Mouse (Mus musculus) liver, embryonic 14.5 days (tissue): ENCODE results near the gene BC107364. TPM values are rescaled to one million over a fixed set of nuclear protein-coding genes. Genes with fewer than 3 reads are reported as not detected.
"Not testable (repeated sequence)": the region's sequence is repeated elsewhere in the genome, so short reads cannot be mapped to it uniquely, and the experiment has no call there.

Source experiments
- ATAC-seq: fragments of 200-750 bp; cut with Nextera tagmentation; 2 replicates; pipeline ENCODE4 v1.8.0; 2017; ENCODE audit warnings: moderate number of reproducible peaks, mild to moderate bottlenecking, moderate library complexity; ENCODE audit not compliant: insufficient read depth
- DNase-seq, 3 experiments: peaks; one replicate each; pipeline ENCODE4 v3.0.0-alpha.2; 2012 to 2013; ENCODE audit warnings: low read depth in 3 of 3, low spot score in 3 of 3
- H3K27ac ChIP-seq: fragments of 300-500 bp; sonication (generic); 2 replicates; pipeline ENCODE4 v1.5.1; 2014; ENCODE audit warnings: moderate library complexity, mild to moderate bottlenecking, control low read depth, inconsistent platforms
- H3K27me3 ChIP-seq: fragments of 300-500 bp; sonication (generic); 2 replicates; pipeline ENCODE4 v1.6.1; 2014; ENCODE audit warnings: mild to moderate bottlenecking, low read length, moderate library complexity; ENCODE audit not compliant: control insufficient read depth, insufficient read depth
- H3K36me3 ChIP-seq: fragments of 300-500 bp; sonication (generic); replicated peaks from 2 replicates; pipeline ENCODE4 v1.6.1; 2014; ENCODE audit warnings: low read depth; ENCODE audit not compliant: control insufficient read depth, insufficient read depth
- H3K4me1 ChIP-seq, 2 experiments: fragments of 200-500 bp in 1 of 2; fragments of 300-500 bp in 1 of 2; sonication (generic) in 1 of 2; replicated peaks; 2 replicates each; pipeline ENCODE4 v1.6.1; 2012 to 2014; ENCODE audit warnings: antibody characterized with exemption in 1 of 2, inconsistent platforms in 1 of 2, low read length in 1 of 2; ENCODE audit not compliant: control insufficient read depth in 2 of 2, insufficient read depth in 2 of 2
- H3K4me2 ChIP-seq: fragments of 300-500 bp; sonication (generic); 2 replicates; pipeline ENCODE4 v1.6.1; 2014; ENCODE audit warnings: low read depth, mild to moderate bottlenecking, control low read depth, moderate library complexity
- H3K4me3 ChIP-seq, 2 experiments: fragments of 200-500 bp in 1 of 2; fragments of 300-500 bp in 1 of 2; sonication (generic) in 1 of 2; 2 replicates each; pipeline ENCODE4 v1.5.1; 2012 to 2014; ENCODE audit warnings: low read depth in 2 of 2, low read length in 2 of 2, mild to moderate bottlenecking in 2 of 2, control low read depth in 1 of 2, inconsistent platforms in 1 of 2, moderate library complexity in 1 of 2; ENCODE audit not compliant: insufficient read depth in 1 of 2
- H3K9ac ChIP-seq: fragments of 300-500 bp; sonication (generic); replicated peaks from 2 replicates; pipeline ENCODE4 v1.6.1; 2014; ENCODE audit warnings: mild to moderate bottlenecking, control low read depth, moderate library complexity
- H3K9me3 ChIP-seq: fragments of 300-500 bp; sonication (generic); 2 replicates; pipeline ENCODE4 v1.6.1; 2016; ENCODE audit warnings: low read length, mixed read lengths; ENCODE audit not compliant: control insufficient read depth
- CTCF ChIP-seq: IDR thresholded peaks from 2 replicates; pipeline ENCODE4 v1.5.1; 2016; ENCODE audit warnings: antibody characterized with exemption, low read depth, control low read depth
- EP300 ChIP-seq: IDR thresholded peaks from 2 replicates; pipeline ENCODE4 v1.6.1; 2016; ENCODE audit warnings: antibody characterized with exemption, low read depth
- whole genome bisulfite sequencing: fragments of 180-500 bp; shearing (Covaris S2); extraction: QIAGEN DNeasy Blood & Tissue Kit; methylation state at CpG from one replicate; pipeline ENCODE4 v1.1.7; 2014; ENCODE audit not compliant: insufficient replicate concordance; 5-methylcytosine and 5-hydroxymethylcytosine counted together
- polyA plus RNA-seq, 2 experiments: library from polyadenylated mRNA; depleted of rRNA in 1 of 2; stranded (reverse) in 1 of 2; unstranded in 1 of 2; fragments of >200 nt; fragmentation: Nextera tagmentation in 1 of 2; extraction: Ambion mirVana in 1 of 2; gene quantifications; 2 replicates each; pipeline versions ENCODE4 v1.2.1 to v1.2.3; 2012 to 2014

The BC107364 gene
- polyA plus RNA-seq, 2 experiments: not detected

- no peak overlapping the region for H3K4me3 ChIP-seq
- no peaks in the 10 kb centered on the region for H3K36me3 ChIP-seq
- H3K27me3 ChIP-seq: 0 out of 2 replicates have a peak, but pooled peaks cover 3% of the 10 kb centered on the region
- H3K4me1 ChIP-seq: peaks cover 19 to 20% of the 10 kb centered on the region in 2 experiments
- DNase-seq (no peak), ATAC-seq (no peak)
- 4% methylated on average over 9 of the region's 9 CpGs for WGBS
- H3K27ac ChIP-seq: no peak overlapping the region
- no peak overlapping the region for H3K4me2 ChIP-seq
- TF ChIP-seq EP300: no peak
- no peak for TF ChIP-seq CTCF
- H3K9ac ChIP-seq: no peak overlapping the region
- H3K9me3 ChIP-seq: no peaks in the 10 kb centered on the region
Measured at GRCm38 (mm10) chr3:96423889-96424288, 28.2 kb downstream of the BC107364 start.

- WGBS: 34% methylated on average over 3 of the region's 3 CpGs
- no peak overlapping the region for H3K4me3 ChIP-seq
- no peaks in the 10 kb centered on the region for H3K36me3 ChIP-seq
- ATAC-seq (no peak), DNase-seq (no peak)
- H3K4me2 ChIP-seq: no peak overlapping the region
- no peaks in the 10 kb centered on the region for H3K9me3 ChIP-seq
- TF ChIP-seq CTCF (no peak), EP300 (no peak)
- no peak overlapping the region for H3K9ac ChIP-seq
- H3K27ac ChIP-seq: no peak overlapping the region
- peaks cover 0 to 6% of the 10 kb centered on the region in 2 experiments; a peak in 2 of 4 replicates for H3K4me1 ChIP-seq
- 0 out of 2 replicates have a peak, but pooled peaks cover 3% of the 10 kb centered on the region for H3K27me3 ChIP-seq
Measured at GRCm38 (mm10) chr3:96420796-96421195, 31.3 kb downstream of the BC107364 start.

GRCm38 (mm10) chr3:96418902-96419301 lies 33.2 kb downstream of the BC107364 start:
- 61% methylated on average over 5 of the region's 5 CpGs for WGBS
- H3K9me3 ChIP-seq, DNase-seq, H3K9ac ChIP-seq, H3K27me3 ChIP-seq, H3K4me3 ChIP-seq, H3K36me3 ChIP-seq, H3K27ac ChIP-seq, ATAC-seq, H3K4me2 ChIP-seq: not testable (repeated sequence)
- peaks cover 6 to 13% of the 10 kb centered on the region in 2 experiments; a peak in 3 of 4 replicates for H3K4me1 ChIP-seq

GRCm38 (mm10) chr3:96417850-96418815 lies 34.0 kb downstream of the BC107364 start:
- Histone ChIP-seq H3K36me3 (no peaks in the 10 kb centered on the region; the same call in 1 of the 2 replicates), H3K9me3 (no peaks in the 10 kb centered on the region), H3K4me2 (no peak overlapping the region), H3K4me1 (peaks cover 9 to 18% of the 10 kb centered on the region in 2 experiments), H3K4me3 (no peak overlapping the region), H3K9ac (no peak overlapping the region), H3K27me3 (no peaks in the 10 kb centered on the region), H3K27ac (no peak overlapping the region)
- no peak for TF ChIP-seq CTCF
- TF ChIP-seq EP300: no peak
- WGBS: 72% methylated on average over 7 of the region's 7 CpGs
- no peak for DNase-seq
- no peak for ATAC-seq

GRCm38 (mm10) chr3:96416595-96416994 lies 35.5 kb downstream of the BC107364 start:
- TF ChIP-seq EP300 (no peak), CTCF (no peak)
- Histone ChIP-seq H3K9ac (no peak overlapping the region), H3K4me2 (no peak overlapping the region), H3K27ac (no peak overlapping the region), H3K9me3 (no peaks in the 10 kb centered on the region), H3K4me3 (no peak overlapping the region), H3K4me1 (peaks cover 9 to 18% of the 10 kb centered on the region in 2 experiments), H3K27me3 (no peaks in the 10 kb centered on the region), H3K36me3 (no peaks in the 10 kb centered on the region; the same call in 1 of the 2 replicates)
- DNase-seq (no peak), ATAC-seq (no peak)
- 69% methylated on average over 6 of the region's 6 CpGs for WGBS
